Mouse (Mus musculus) frontal cortex, postnatal 10 days (tissue): ENCODE measurements at regions not wholly inside any gene's neighbourhood (a gene's known extent, or its start where the extent isn't known, plus 50 kb on each side); places are given as distances from the start of the nearest gene placed in this dataset.
"Not testable (repeated sequence)": the region's sequence is repeated elsewhere in the genome, so short reads cannot be mapped to it uniquely, and the experiment has no call there.

Experiments used
- DNase-seq, 2 experiments: peaks; one replicate each; pipeline ENCODE4 v3.0.0; 2022; ENCODE audit warnings: low spot score in 2 of 2, mixed read lengths in 1 of 2

DNA sequence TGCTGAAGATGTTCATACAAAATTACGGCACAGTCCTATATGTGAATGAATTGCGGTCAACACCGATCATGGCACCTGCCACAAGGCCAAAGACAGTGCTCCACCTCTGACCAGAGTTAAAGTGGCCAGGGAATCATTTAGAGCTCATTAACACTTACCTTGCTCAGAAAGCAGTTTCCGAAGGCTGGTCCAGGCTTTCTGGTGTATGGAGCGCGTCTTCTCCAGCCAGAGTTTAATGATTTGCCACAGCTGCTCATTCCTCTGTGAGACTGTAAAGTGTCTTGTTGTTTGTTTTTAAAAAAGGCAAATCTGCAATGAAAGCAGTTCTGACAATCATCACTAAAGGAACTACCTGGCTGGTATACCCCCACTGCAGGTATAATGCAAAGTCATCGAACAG lies 256.7 kb downstream of the Nfkbiz start:
- DNase-seq: no peak

DNA sequence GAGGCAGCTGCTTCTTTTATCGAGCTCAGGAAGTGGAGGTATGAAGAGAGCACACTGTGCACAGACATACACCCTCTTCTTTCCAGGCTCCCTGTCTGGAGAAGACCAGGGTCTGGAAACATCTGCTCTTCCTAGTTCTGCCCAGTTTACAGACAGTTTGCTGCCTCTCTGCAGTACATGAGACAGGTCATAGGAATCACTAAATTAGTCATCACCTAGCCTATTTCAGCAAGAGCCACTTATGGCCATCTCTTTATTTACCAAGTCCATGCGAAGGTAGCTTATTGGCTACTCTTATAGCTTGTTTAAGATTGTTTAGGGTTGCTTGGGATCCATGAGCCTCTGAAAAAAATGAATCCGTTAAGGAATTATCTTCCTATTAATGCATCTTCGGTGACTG lies 257.9 kb downstream of the Nfkbiz start:
- no peak for DNase-seq

DNA sequence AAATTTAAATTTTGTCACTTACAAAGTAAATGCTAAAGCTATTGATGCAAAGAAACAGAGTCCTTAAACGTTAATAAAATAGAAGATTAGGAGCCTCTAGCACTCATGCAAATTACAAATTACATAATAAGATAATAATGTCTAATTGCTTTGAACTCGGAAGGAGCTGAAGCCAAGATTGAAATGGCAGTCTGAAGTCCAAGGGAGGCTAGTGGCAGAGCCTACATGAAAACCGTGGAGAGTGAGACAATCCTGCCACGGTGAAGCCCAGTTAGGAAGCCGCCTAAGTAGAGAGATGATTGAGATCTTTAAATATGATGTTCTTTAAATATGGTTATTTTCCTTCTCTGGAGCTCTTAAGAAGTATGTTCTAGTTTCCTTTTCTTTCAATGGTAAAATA lies 260.0 kb downstream of the Nfkbiz start:
- no peak for DNase-seq

DNA sequence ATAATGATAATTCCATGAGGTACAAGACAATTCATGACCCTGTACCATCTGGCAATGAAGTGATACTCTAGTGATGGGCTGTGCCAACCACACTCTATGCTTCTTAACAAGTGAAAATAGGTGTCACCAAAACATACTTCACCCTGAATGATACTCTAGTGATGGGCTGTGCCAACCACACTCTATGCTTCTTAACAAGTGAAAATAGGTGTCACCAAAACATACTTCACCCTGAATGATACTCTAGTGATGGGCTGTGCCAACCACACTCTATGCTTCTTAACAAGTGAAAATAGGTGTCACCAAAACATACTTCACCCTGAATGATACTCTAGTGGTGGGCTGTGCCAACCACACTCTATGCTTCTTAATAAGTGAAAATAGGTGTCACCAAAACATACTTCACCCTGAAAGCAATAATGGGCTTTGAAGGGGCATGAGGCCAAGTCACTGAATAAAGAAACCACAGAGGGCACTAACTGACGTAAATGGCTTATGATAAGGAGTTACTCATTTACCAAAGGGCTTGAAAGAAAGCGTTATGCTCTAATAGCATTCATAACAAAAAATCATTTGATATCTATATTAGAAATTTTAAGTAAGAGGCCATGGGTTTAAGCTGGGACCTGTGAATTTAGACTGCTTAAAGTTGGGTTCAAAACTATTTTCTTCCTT lies 263.0 kb downstream of the Nfkbiz start:
- DNase-seq: not testable (repeated sequence)

GRCm38 (mm10) chr16:55571106-55571505 lies 267.6 kb downstream of the Nfkbiz start:
- DNase-seq: no peak

GRCm38 (mm10) chr16:55570097-55570496 lies 268.6 kb downstream of the Nfkbiz start:
- no peak for DNase-seq

- no peak for DNase-seq
Observed at GRCm38 (mm10) chr16:55555821-55556535, 258.2 kb upstream of the Zpld1 start.

DNA sequence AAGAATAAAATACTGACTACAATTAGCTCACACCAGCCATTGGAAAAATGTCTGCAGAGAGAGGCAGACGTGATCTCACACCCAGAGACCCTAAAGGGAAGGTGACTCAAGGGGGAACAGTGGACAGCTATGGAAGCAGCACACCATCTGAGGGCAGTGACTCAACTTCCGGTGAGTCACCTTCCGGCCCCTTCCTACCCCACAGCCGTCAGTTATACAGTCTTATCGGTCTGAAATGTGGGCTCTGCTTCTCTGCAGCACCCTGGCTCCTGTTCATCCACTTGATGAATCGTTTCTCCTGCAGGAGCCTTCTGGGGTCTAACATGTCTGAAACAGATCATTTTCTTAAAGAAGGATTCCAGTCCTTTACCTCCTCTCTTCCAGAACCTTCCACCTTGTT lies 257.4 kb upstream of the Zpld1 start:
- DNase-seq: no peak

DNA sequence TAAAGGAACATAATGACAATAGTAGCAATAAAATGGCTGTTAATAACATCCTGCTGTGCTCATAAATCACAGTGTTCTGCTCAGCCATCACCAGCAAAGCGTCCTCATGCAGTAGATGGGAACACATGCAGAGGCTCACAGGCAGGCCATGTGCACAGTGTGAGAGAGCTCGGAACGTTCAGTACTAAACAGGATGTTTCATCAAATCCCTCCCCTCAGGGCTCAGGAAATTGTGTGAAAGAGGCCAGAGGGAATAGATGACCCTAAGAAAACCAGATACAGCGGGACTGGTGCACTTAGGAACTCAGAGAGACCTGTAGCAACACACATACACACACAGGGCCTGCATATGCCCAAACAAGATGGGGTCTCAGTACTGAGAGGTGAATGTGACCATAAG lies 256.1 kb upstream of the Zpld1 start:
- DNase-seq: no peak

DNA sequence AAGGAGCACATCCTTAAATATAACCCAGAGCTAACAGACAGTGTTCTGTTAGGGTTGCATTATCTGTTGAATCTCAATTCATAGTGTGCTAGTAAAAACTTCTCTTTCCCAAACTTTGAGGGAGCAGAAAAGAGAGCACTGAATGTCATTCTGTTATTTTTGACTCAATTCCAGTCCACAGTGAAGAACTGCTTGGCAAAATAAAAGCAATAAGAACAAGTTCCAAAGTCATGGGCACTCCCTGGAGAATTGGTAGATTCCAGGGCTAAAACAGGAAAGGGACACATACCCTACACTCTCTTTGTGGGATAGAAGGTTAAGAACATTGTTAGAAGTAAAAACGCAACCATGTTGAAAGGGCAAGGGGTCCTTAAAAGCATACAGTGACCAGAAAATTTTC lies 253.6 kb upstream of the Zpld1 start:
- no peak for DNase-seq

- no peak for DNase-seq
Observed at GRCm38 (mm10) chr16:55550649-55551312, 253.0 kb upstream of the Zpld1 start.

- DNase-seq: no peak
Observed at GRCm38 (mm10) chr16:55547095-55547494, 249.3 kb upstream of the Zpld1 start.

DNA sequence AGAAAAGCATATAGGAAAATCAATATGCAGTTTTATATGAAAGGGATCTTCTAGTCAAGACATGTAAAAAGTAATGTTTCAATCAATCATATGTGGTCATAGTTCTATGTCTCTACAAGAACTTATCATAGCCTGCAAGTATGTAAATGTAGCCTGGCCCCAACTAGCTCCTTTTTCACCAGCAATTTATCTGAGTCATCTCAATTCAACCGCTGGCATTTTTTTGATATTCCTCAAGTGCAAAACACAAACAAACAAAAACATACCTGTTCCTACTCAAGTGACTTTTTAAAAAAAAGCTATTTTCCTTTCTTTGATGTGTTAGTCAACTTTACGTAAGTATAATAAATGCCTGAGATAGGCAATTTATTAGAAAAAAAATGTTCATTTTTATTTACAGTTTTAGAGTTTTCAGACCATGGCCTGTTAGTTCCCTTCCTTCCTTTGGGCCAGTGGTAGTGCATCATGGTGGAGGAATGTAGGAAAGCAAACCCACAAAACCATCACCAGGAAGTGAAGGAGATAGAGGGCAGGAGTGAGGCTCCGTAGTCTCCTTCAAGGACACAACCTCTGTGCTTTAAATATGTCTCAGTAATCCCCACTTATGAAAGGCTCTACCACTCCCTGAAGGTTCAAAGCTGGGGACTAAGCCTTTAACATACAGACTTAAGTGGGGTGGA lies 242.7 kb upstream of the Zpld1 start:
- DNase-seq: no peak

GRCm38 (mm10) chr16:55539179-55539578 lies 241.4 kb upstream of the Zpld1 start:
- DNase-seq: no peak

DNA sequence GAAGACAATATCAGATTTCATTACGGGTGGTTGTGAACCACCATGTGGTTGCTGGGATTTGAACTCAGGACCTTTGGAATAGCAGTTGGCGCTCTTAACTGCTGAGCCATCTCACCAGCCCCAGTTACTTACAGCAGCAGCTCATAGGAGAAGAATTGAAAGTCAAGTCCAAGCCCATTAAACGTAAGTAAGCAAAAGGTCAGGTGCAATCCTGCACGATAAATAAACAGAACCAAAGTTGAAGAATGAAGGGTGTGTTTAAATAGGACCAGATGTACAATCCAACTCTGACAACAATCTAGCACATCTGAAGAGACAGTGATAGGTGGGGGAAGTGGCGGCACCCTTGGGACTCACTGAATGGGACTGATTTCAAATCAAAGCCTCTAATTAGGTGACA lies 239.8 kb upstream of the Zpld1 start:
- no peak for DNase-seq

GRCm38 (mm10) chr16:55532686-55533085 lies 234.9 kb upstream of the Zpld1 start:
- DNase-seq: no peak

DNA sequence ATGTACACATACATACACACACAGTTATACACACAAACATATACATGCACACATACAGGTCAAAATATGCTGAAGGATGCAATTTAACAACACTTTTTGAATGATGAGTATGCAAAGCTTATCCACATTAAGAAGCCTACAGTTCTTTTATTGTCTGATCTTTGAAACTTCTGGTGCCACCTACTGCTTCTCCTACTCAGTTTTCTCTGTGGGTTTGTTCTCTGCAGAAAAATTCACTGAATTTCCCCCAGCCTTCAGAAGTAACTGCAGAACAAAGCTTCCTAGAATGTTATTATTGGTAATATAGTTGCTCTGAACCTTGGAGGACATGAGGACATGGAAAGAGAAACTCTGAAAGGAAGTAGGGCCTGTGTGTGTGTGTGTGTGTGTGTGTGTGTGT lies 233.1 kb upstream of the Zpld1 start:
- DNase-seq: no peak

- no peak for DNase-seq
Observed at GRCm38 (mm10) chr16:55527680-55528079, 229.9 kb upstream of the Zpld1 start.

GRCm38 (mm10) chr16:55526230-55526842 lies 228.6 kb upstream of the Zpld1 start:
- no peak for DNase-seq

DNA sequence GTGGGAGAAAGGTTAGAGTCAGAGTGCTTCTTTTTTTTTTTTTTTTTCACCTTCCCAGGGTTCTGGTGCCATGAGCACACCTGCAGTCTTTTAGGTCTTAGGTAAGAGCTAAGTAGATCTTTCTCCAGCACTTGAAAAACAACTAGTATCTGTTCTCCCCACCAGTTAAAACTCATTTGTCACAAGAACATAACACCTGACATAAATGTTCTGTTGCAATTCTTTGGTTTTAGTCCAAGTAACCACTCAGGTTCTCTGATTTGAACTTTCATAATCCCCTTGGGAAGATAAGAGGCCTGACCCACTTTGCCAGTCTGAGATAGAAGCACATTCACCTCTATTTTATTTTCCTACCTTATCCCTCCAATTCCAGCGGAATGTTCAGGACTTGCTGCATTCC lies 225.5 kb upstream of the Zpld1 start:
- no peak for DNase-seq

GRCm38 (mm10) chr16:55522283-55522682 lies 224.5 kb upstream of the Zpld1 start:
- DNase-seq: no peak

GRCm38 (mm10) chr16:55521421-55521971 lies 223.7 kb upstream of the Zpld1 start:
- no peak for DNase-seq
